Mouse (Mus musculus) spleen, adult 12 weeks (tissue): ENCODE measurements around the gene 1700040F15Rik.
"Not testable (repeated sequence)": the region's sequence is repeated elsewhere in the genome, so short reads cannot be mapped to it uniquely, and the experiment has no call there.

Experiments used
- DNase-seq: peaks from one replicate; pipeline ENCODE4 v3.0.0; 2022; ENCODE audit warnings: low spot score

The 1700040F15Rik gene

DNA sequence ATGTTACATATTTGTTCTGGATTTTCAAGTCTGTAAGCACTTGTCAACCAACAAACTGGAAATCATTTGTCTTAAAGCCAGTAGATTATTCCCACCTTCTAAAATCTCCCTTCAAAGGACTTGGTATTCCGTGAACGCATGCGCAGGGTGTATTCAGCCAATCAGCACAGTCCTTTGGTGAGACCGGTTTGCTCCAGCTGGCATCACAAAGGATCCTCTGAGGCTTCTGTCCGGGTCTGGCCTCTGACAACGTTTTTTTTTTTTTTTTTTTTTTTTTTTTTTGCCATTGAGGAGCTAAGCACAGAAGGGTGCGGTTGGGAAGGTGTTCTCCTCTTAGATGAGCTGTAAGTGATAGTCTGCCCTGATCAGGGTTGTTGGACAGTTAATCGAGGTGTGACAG is at the start of gene 1700040F15Rik:
Gene 1700040F15Rik (plus strand): TSS at position 301 of the 400 bp plus-strand sequence.
- DNase-seq, result not testable (repeated sequence)
